Mouse (Mus musculus): ENCODE measurements around the gene Capzb. TPM values are rescaled to one million over a fixed set of nuclear protein-coding genes. Genes with fewer than 3 reads are reported as not detected.

Capzb gene
- total and polyA plus RNA-seq, 3 experiments = 86.4 to 388 (median 160) TPM

- Histone ChIP-seq H3K79me2 (replicated peaks; ENCODE audit: control insufficient read depth, extremely low read depth, insufficient read depth, poor library complexity, severe bottlenecking) (no peaks in the 10 kb centered on the region), H3K9me3 (replicated peaks; ENCODE audit: low read length) (no peaks in the 10 kb centered on the region), H3K36me3 (replicated peaks in 1 of 2; ENCODE audit: control insufficient read depth in 1 of 2, insufficient read depth in 1 of 2, low read length in 1 of 2) (peaks cover 6 to 39% of the 10 kb centered on the region in 2 experiments), H3K9ac (ENCODE audit: insufficient read depth, low read depth) (no peak overlapping the region), H3K4me3 (replicated peaks in 1 of 3; ENCODE audit: low read depth in 2 of 3, low read length in 2 of 3, poor library complexity in 1 of 3) (no peak overlapping the region), H3K27ac (ENCODE audit: insufficient read depth, low read depth) (no peak overlapping the region), H3K4me2 (ENCODE audit: insufficient read depth, low read depth, poor library complexity, severe bottlenecking) (no peak overlapping the region), H3K4me1 (ENCODE audit: control insufficient read depth in 1 of 2, insufficient read depth in 2 of 2) (peaks cover 22 to 48% of the 10 kb centered on the region in 2 experiments), H3K27me3 (replicated peaks) (peaks cover 6% of the 10 kb centered on the region)
- in situ Hi-C loops (cut with MboI; ENCODE audit: low pct_ligation_motif_present, low pct_unique_long_range_greater_than_20kb, low sequenced_read_pairs) (no loop called here), dilution Hi-C loops (cut with MboI; ENCODE audit: extremely low pct_ligation_motif_present, extremely low pct_unique_long_range_greater_than_20kb, low sequenced_read_pairs) (no loop called here)
- DNase-seq (ENCODE audit: extremely low read depth) = no peak
- TF ChIP-seq JUN (IDR thresholded peaks at IDR 0.05; ENCODE audit: insufficient read depth, low read depth, low read length) (no peak), JUND (conservative IDR thresholded peaks at IDR 0.05; ENCODE audit: low read depth, low read length) (no peak), TBP (conservative IDR thresholded peaks at IDR 0.05; ENCODE audit: low read depth, low read length) (no peak), EP300 (IDR thresholded peaks at IDR 0.05; ENCODE audit: low read length) (no peak), RCOR1 (conservative IDR thresholded peaks at IDR 0.05; ENCODE audit: low read depth, low read length) (no peak), CTCF (conservative IDR thresholded peaks at IDR 0.05 in 1 of 2, IDR thresholded peaks at IDR 0.05 in 1 of 2; ENCODE audit: low read depth in 2 of 2, low read length in 2 of 2) (no peak), SMC3 (IDR thresholded peaks at IDR 0.05; ENCODE audit: low read depth, low read length) (no peak), PAX5 (IDR thresholded peaks at IDR 0.05; ENCODE audit: low read length) (no peak), MAX (IDR thresholded peaks at IDR 0.05; ENCODE audit: low read length) (no peak), IRF4 (IDR thresholded peaks at IDR 0.05; ENCODE audit: low read depth, low read length) (no peak), ZNF384 (IDR thresholded peaks at IDR 0.05; ENCODE audit: low read depth, low read length) (no peak), USF2 (conservative IDR thresholded peaks at IDR 0.05; ENCODE audit: low read depth, low read length) (no peak), NELFE (IDR thresholded peaks at IDR 0.05; ENCODE audit: low read depth, low read length) (no peak)
These were observed 112.8 kb downstream of the Capzb start for GRCm38 (mm10) chr4:139305521-139305920.

- TF ChIP-seq IRF4 (IDR thresholded peaks at IDR 0.05; ENCODE audit: low read depth, low read length) = peak; percentile 18; the same call in 1 of the 2 replicates
- TF ChIP-seq SMC3 (IDR thresholded peaks at IDR 0.05; ENCODE audit: low read depth, low read length) = no peak
- TF ChIP-seq ELF1 (IDR thresholded peaks at IDR 0.05; ENCODE audit: low read depth, low read length) = 0 out of 2 replicates have a peak, but pooled peaks have one; percentile 37
- no peak for TF ChIP-seq KAT2A (IDR thresholded peaks at IDR 0.05; ENCODE audit: insufficient replicate concordance, low read length)
- 0 out of 2 replicates have a peak, but pooled peaks have one; percentile 44 for TF ChIP-seq EP300 (IDR thresholded peaks at IDR 0.05; ENCODE audit: low read length)
- TF ChIP-seq MAX (IDR thresholded peaks at IDR 0.05; ENCODE audit: low read length) = 0 out of 2 replicates have a peak, but pooled peaks have one; percentile 24
- H3K9me3 ChIP-seq (replicated peaks; ENCODE audit: low read length) = no peaks in the 10 kb centered on the region
- dilution Hi-C loops (cut with MboI; ENCODE audit: extremely low pct_ligation_motif_present, extremely low pct_unique_long_range_greater_than_20kb, low sequenced_read_pairs) (no loop called here), in situ Hi-C loops (cut with MboI; ENCODE audit: low pct_ligation_motif_present, low pct_unique_long_range_greater_than_20kb, low sequenced_read_pairs) (no loop called here)
- peaks cover 8% of the 10 kb centered on the region for H3K27me3 ChIP-seq (replicated peaks)
- H3K4me1 ChIP-seq (ENCODE audit: control insufficient read depth in 1 of 2, insufficient read depth in 2 of 2) = peaks cover 26 to 61% of the 10 kb centered on the region in 2 experiments
- DNase-seq (ENCODE audit: extremely low read depth) = peak; percentile 82
- peak overlapping the region; percentile 8; the same call in 1 of the 2 replicates for H3K4me2 ChIP-seq (ENCODE audit: insufficient read depth, low read depth, poor library complexity, severe bottlenecking)
- no peak overlapping the region for H3K4me3 ChIP-seq (replicated peaks in 1 of 3; ENCODE audit: low read depth in 2 of 3, low read length in 2 of 3, poor library complexity in 1 of 3)
- H3K36me3 ChIP-seq (replicated peaks in 1 of 2; ENCODE audit: control insufficient read depth in 1 of 2, insufficient read depth in 1 of 2, low read length in 1 of 2) = peaks cover 0 to 17% of the 10 kb centered on the region in 2 experiments
- no peak overlapping the region for H3K27ac ChIP-seq (ENCODE audit: insufficient read depth, low read depth)
- no peaks in the 10 kb centered on the region for H3K79me2 ChIP-seq (replicated peaks; ENCODE audit: control insufficient read depth, extremely low read depth, insufficient read depth, poor library complexity, severe bottlenecking)
- H3K9ac ChIP-seq (ENCODE audit: insufficient read depth, low read depth) = no peak overlapping the region
These were observed 115.2 kb downstream of the Capzb start for GRCm38 (mm10) chr4:139307916-139308315.
